31 mouse cellular contexts compared by ENCODE assay signal in the genomic region with DNA sequence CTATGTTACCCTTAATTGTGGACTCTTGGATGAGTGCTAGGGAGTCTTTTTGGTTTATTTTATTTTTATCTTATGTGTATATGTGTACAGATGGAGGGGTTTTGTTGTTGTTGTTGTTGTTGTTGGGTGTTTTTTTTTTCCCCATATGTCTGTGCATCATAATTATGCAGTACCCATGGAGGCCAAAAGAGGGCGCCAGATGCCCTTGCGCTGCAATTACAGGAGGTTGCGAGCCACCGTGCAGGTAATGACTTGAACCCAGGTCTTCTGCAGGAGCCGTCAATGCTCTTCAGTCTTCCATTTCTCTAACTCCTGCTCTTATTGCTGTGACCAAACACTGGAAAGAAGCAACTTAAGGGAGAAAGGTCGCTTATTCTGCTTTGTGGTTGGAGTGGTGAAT. TPM values are rescaled to one million over a fixed set of nuclear protein-coding genes. Genes with fewer than 3 reads are reported as not detected.
DNase-seq lines count a peak whose midpoint lies in the region; ATAC-seq and TF ChIP-seq lines count a peak whose summit lies in the region.
"Had no signal": no experiment of that assay in that cellular context is flagged by ENCODE, and none has a peak within 500 bp of the region (broad histone marks: within the 10 kb centered on the region; RNA-seq: fewer than 3 reads in every experiment).

No protein-coding gene starts in this region.

- H3K4me2 ChIP-seq in forebrain, postnatal 0 days (ENCODE audit: low read depth) = no peak overlapping the region
- no peak overlapping the region for H3K4me2 ChIP-seq in forebrain, embryonic 13.5 days
- H3K4me2 ChIP-seq in lung, postnatal 0 days (replicated peaks; ENCODE audit: low read depth, low read length) = no peak overlapping the region
- H3K4me2 ChIP-seq: heart, embryonic 15.5 days; hindbrain, embryonic 14.5 days; intestine, embryonic 15.5 days; lung, embryonic 15.5 days; neural tube, embryonic 15.5 days; stomach, embryonic 15.5 days had no signal

- no peaks in the 10 kb centered on the region for H3K9me3 ChIP-seq in forebrain, postnatal 0 days (ENCODE audit: low read length)
- H3K9me3 ChIP-seq in forebrain, embryonic 13.5 days (replicated peaks) = 0 out of 2 replicates have a peak, but pooled peaks cover 3% of the 10 kb centered on the region
- H3K9me3 ChIP-seq in lung, postnatal 0 days (ENCODE audit: low read length) = no peaks in the 10 kb centered on the region
- H3K9me3 ChIP-seq: lung, embryonic 15.5 days; stomach, embryonic 15.5 days had no signal

- ATAC-seq in forebrain, postnatal 0 days = no peak
- no peak for ATAC-seq in forebrain, embryonic 13.5 days
- ATAC-seq in lung, postnatal 0 days = no peak
- ATAC-seq: activated CD4-positive, CD25-positive, alpha-beta regulatory T cell, adult 4 months; forebrain, embryonic 14.5 days; intestine, embryonic 15.5 days; Patski had no signal

- no peak for TF ChIP-seq POLR2A in brain, embryonic 14.5 days (IDR thresholded peaks at IDR 0.05; ENCODE audit: borderline replicate concordance, extremely low read depth, insufficient read depth, insufficient read length, poor library complexity, severe bottlenecking)

- H3K9ac ChIP-seq in forebrain, postnatal 0 days = no peak overlapping the region
- H3K9ac ChIP-seq in forebrain, embryonic 13.5 days = no peak overlapping the region
- H3K9ac ChIP-seq in lung, postnatal 0 days (replicated peaks; ENCODE audit: low read depth) = no peak overlapping the region
- H3K9ac ChIP-seq: heart, embryonic 15.5 days; hindbrain, embryonic 14.5 days; intestine, embryonic 15.5 days; lung, embryonic 15.5 days; neural tube, embryonic 15.5 days; stomach, embryonic 15.5 days had no signal

- H3K36me3 ChIP-seq in forebrain, postnatal 0 days (ENCODE audit: insufficient read depth) = no peaks in the 10 kb centered on the region
- H3K36me3 ChIP-seq in forebrain, embryonic 13.5 days (ENCODE audit: poor library complexity, severe bottlenecking) = no peaks in the 10 kb centered on the region
- no peaks in the 10 kb centered on the region for H3K36me3 ChIP-seq in lung, postnatal 0 days (ENCODE audit: insufficient read depth, low read length)
- H3K36me3 ChIP-seq: G1E; heart, embryonic 15.5 days; intestine, embryonic 15.5 days; lung, embryonic 15.5 days; midbrain, embryonic 10.5 days; neural tube, embryonic 15.5 days; stomach, embryonic 15.5 days had no signal

- TF ChIP-seq EP300 in lung, postnatal 0 days (IDR thresholded peaks at IDR 0.05) = no peak

- 70% methylated on average over 6 of the region's 6 CpGs for WGBS in forebrain, postnatal 0 days
- 81% methylated on average over 6 of the region's 6 CpGs for WGBS in forebrain, embryonic 13.5 days
- 56% methylated on average over 6 of the region's 6 CpGs for WGBS in lung, postnatal 0 days

- no peaks in the 10 kb centered on the region for H3K27me3 ChIP-seq in forebrain, postnatal 0 days (ENCODE audit: insufficient read depth, low read length)
- no peaks in the 10 kb centered on the region for H3K27me3 ChIP-seq in forebrain, embryonic 13.5 days
- H3K27me3 ChIP-seq in lung, postnatal 0 days (replicated peaks; ENCODE audit: insufficient read depth, low read length) = no peaks in the 10 kb centered on the region
- H3K27me3 ChIP-seq: heart, embryonic 15.5 days; intestine, embryonic 15.5 days; lung, embryonic 15.5 days; neural tube, embryonic 15.5 days; Patski; stomach, embryonic 15.5 days had no signal

- no peak for DNase-seq in forebrain, postnatal 0 days
- DNase-seq in layer of hippocampus, adult 2 months (ENCODE audit: low spot score in 2 of 2) = no peak
- DNase-seq in layer of hippocampus, adult 11-12 months (ENCODE audit: low spot score) = no peak
- no peak for DNase-seq in lung, postnatal 0 days (ENCODE audit: low spot score)
- DNase-seq in lung, postnatal 14 days = no peak
- DNase-seq in brain, embryonic 14.5 days (ENCODE audit: low read depth) = no peak
- DNase-seq in spleen, postnatal 14 days (ENCODE audit: low spot score in 2 of 2) = no peak
- DNase-seq: adrenal gland, adult 8-10 months; cerebellum, adult 8-10 months; cerebellum, postnatal 36 days; gastrocnemius, postnatal 10 days; heart, postnatal 4 days; kidney, adult 8-10 months; kidney, postnatal 25 days; left cerebral cortex, postnatal 4 days; right cerebral cortex, adult 18-20 months; right cerebral cortex, postnatal 4 days; thymus, postnatal 14 days had no signal

- H3K4me1 ChIP-seq in forebrain, postnatal 0 days (ENCODE audit: insufficient read depth) = no peaks in the 10 kb centered on the region
- no peaks in the 10 kb centered on the region for H3K4me1 ChIP-seq in forebrain, embryonic 13.5 days
- no peaks in the 10 kb centered on the region for H3K4me1 ChIP-seq in lung, postnatal 0 days (ENCODE audit: insufficient read depth, low read depth, low read length)
- H3K4me1 ChIP-seq: heart, embryonic 15.5 days; intestine, embryonic 15.5 days; lung, embryonic 15.5 days; neural tube, embryonic 15.5 days; stomach, embryonic 15.5 days had no signal

- TF ChIP-seq CTCF in forebrain, postnatal 0 days (IDR thresholded peaks at IDR 0.05; ENCODE audit: low read depth) = 0 out of 2 replicates have a peak, but pooled peaks have one; percentile 25
- TF ChIP-seq CTCF in layer of hippocampus, adult 2 months (conservative IDR thresholded peaks at IDR 0.05) = peak; percentile 43
- peak; percentile 27; the same call in 1 of the 2 replicates for TF ChIP-seq CTCF in lung, postnatal 0 days (IDR thresholded peaks at IDR 0.05)
- TF ChIP-seq CTCF in brain, embryonic 14.5 days (IDR thresholded peaks at IDR 0.05; ENCODE audit: borderline replicate concordance, extremely low read depth, insufficient read depth, insufficient read length) = peak; percentile 25; the same call in 1 of the 2 replicates

- no peak overlapping the region for H3K4me3 ChIP-seq in forebrain, postnatal 0 days (ENCODE audit: low read depth, low read length)
- no peak overlapping the region for H3K4me3 ChIP-seq in forebrain, embryonic 13.5 days
- H3K4me3 ChIP-seq in layer of hippocampus, adult 2 months = no peak overlapping the region
- H3K4me3 ChIP-seq in lung, postnatal 0 days (ENCODE audit: low read depth, low read length) = no peak overlapping the region
- H3K4me3 ChIP-seq: heart, embryonic 15.5 days; intestine, embryonic 15.5 days; lung, embryonic 15.5 days; midbrain, embryonic 10.5 days; neural tube, embryonic 15.5 days; stomach, embryonic 15.5 days had no signal

- no peak overlapping the region for H3K27ac ChIP-seq in forebrain, postnatal 0 days (ENCODE audit: low read depth, low read length)
- H3K27ac ChIP-seq in forebrain, embryonic 13.5 days = no peak overlapping the region
- H3K27ac ChIP-seq in layer of hippocampus, adult 2 months = no peak overlapping the region
- H3K27ac ChIP-seq in lung, postnatal 0 days (ENCODE audit: low read length) = no peak overlapping the region
- H3K27ac ChIP-seq: heart, embryonic 15.5 days; hindbrain, embryonic 14.5 days; intestine, embryonic 15.5 days; lung, embryonic 15.5 days; midbrain, embryonic 10.5 days; neural tube, embryonic 15.5 days; stomach, embryonic 15.5 days had no signal

RNA-seq across cellular contexts. Expression of gene Tmem132c, which starts 23.9 kb away (rescaled TPM):
- total RNA-seq in forebrain, postnatal 0 days (2014; rRNA removed) = 18.9 and 25.6 TPM in 2 replicates
- polyA plus RNA-seq in forebrain, postnatal 0 days (2015; fragmentation: Nextera tagmentation; extraction: Ambion mirVana) = 5.2 and 7.5 TPM in 2 replicates
- polyA plus RNA-seq in forebrain, embryonic 13.5 days (2015; fragmentation: Nextera tagmentation; extraction: Ambion mirVana) = 6.0 and 8.6 TPM in 2 replicates
- total RNA-seq in layer of hippocampus, adult 2 months (2021) = 1 to 10 TPM; 3.7 to 3.8 TPM
- 11.1 and 11.8 TPM in 2 replicates for polyA plus RNA-seq in lung, postnatal 0 days (2015; fragmentation: Nextera tagmentation; extraction: Ambion mirVana)
- polyA plus RNA-seq in brain, embryonic 14.5 days (2012; rRNA removed) = 9.5 and 17.2 TPM in 2 replicates
- total RNA-seq: G1E had no signal
- polyA plus RNA-seq: activated CD4-positive, CD25-positive, alpha-beta regulatory T cell, adult 4 months; G1E; liver, adult 2 months; Patski had no signal
